Mouse (Mus musculus): Measurements from ENCODE around the gene Arnt. TPM values are rescaled to one million over a fixed set of nuclear protein-coding genes. Genes with fewer than 3 reads are reported as not detected.

Arnt gene
- total and polyA plus RNA-seq, 2 experiments from 2014 or later, result 8.7 to 12.4 TPM

DNA sequence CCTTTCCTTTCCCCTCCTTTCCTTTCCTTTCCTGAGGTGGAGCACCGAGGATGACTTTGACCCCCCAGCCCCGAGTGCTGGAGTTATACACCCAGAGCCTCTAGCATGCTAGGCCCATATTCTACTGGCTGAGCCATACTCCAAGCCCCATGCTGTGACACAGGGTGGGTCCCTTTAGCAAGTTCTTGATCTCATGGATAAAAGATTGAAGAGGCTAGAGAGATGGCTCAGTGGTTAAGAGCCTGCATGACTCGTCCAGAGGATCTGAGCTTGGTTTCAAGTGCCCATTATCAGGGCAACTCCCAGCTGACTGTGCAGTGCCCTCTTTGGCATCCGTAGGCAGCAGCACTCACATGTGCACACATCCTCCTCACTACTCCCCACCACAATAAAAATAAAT lies 11.1 kb downstream of the Arnt start:
- ATAC-seq (ENCODE audit: low FRiP score) (no peak), DNase-seq (ENCODE audit: low spot score) (no peak)
- Histone ChIP-seq H3K4me3 (ENCODE audit: low read depth, low read length) (no peak overlapping the region), H3K9ac (replicated peaks; ENCODE audit: low read length, poor library complexity, severe bottlenecking) (no peak overlapping the region), H3K36me3 (ENCODE audit: insufficient read depth, low read length) (no peaks in the 10 kb centered on the region), H3K4me1 (ENCODE audit: insufficient read depth, low read length) (no peaks in the 10 kb centered on the region), H3K9me3 (ENCODE audit: low read length) (no peaks in the 10 kb centered on the region), H3K27ac (ENCODE audit: low read depth, low read length) (no peak overlapping the region), H3K4me2 (ENCODE audit: low read depth, low read length, poor library complexity, severe bottlenecking) (no peak overlapping the region), H3K27me3 (ENCODE audit: insufficient read depth, low read length) (no peaks in the 10 kb centered on the region)
- TF ChIP-seq CTCF (IDR thresholded peaks at IDR 0.05), result no peak
- WGBS, result 83% methylated on average over 4 of the region's 4 CpGs

DNA sequence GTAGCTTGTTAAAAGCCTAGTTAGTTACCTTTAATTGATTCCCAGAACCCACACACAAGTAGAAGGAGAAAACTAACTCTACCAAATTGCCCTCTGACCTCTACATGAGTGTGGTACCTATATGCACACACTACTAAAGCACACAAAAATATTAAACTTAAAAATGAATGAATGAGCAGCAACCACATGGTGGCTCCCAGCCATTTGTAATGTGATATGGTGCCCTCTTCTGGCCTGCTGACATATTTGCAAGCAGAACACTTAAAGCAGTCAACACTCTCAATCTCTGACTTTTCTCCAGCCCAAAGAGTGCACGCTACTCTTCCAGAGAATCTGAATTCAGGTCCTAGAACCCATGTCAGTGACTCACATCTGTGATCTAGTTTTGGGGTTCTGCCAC lies 16.2 kb downstream of the Arnt start:
- Histone ChIP-seq H3K9me3 (ENCODE audit: low read length) (no peaks in the 10 kb centered on the region), H3K36me3 (ENCODE audit: insufficient read depth, low read length) (peaks cover 5% of the 10 kb centered on the region; the same call in 1 of the 2 replicates), H3K4me3 (ENCODE audit: low read depth, low read length) (no peak overlapping the region), H3K27ac (ENCODE audit: low read depth, low read length) (no peak overlapping the region), H3K9ac (replicated peaks; ENCODE audit: low read length, poor library complexity, severe bottlenecking) (no peak overlapping the region), H3K4me1 (ENCODE audit: insufficient read depth, low read length) (no peaks in the 10 kb centered on the region), H3K27me3 (ENCODE audit: insufficient read depth, low read length) (no peaks in the 10 kb centered on the region), H3K4me2 (ENCODE audit: low read depth, low read length, poor library complexity, severe bottlenecking) (no peak overlapping the region)
- DNase-seq (ENCODE audit: low spot score) (peak; percentile 60), ATAC-seq (ENCODE audit: low FRiP score) (0 out of 2 replicates have a peak, but pooled peaks have one; percentile 20)
- WGBS, result 57% methylated on average over 1 of the region's 1 CpGs
- peak; percentile 89 for TF ChIP-seq CTCF (IDR thresholded peaks at IDR 0.05)

GRCm38 (mm10) chr3:95450915-95451314 lies 16.7 kb downstream of the Arnt start:
- no peak for DNase-seq (ENCODE audit: low spot score)
- ATAC-seq (ENCODE audit: low FRiP score), result no peak
- Histone ChIP-seq H3K4me2 (ENCODE audit: low read depth, low read length, poor library complexity, severe bottlenecking) (no peak overlapping the region), H3K36me3 (ENCODE audit: insufficient read depth, low read length) (peaks cover 5% of the 10 kb centered on the region; the same call in 1 of the 2 replicates), H3K27me3 (ENCODE audit: insufficient read depth, low read length) (no peaks in the 10 kb centered on the region), H3K4me3 (ENCODE audit: low read depth, low read length) (no peak overlapping the region), H3K27ac (ENCODE audit: low read depth, low read length) (no peak overlapping the region), H3K9ac (replicated peaks; ENCODE audit: low read length, poor library complexity, severe bottlenecking) (no peak overlapping the region), H3K9me3 (ENCODE audit: low read length) (no peaks in the 10 kb centered on the region), H3K4me1 (ENCODE audit: insufficient read depth, low read length) (no peaks in the 10 kb centered on the region)
- 90% methylated on average over 3 of the region's 3 CpGs for WGBS
- no peak for TF ChIP-seq CTCF (IDR thresholded peaks at IDR 0.05)

DNA sequence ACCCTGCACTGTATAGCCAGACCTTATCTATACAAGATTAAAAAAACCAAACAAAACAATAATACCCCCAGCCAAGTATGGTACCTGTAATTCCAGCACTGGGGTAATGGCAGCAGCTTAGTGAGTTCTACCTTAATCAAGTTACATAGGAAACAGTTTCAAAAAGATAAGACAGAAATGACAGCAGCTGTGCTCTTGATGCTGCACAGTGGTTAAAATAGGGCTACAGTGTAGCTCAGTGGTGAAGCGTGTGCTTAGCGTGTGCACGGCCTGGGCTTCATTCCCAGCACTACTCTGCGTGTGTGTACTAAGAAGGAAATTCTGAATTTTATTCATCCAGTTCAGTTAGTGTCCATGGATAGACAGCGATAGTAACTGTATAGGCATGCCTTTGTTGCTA lies 22.2 kb downstream of the Arnt start:
- no peaks in the 10 kb centered on the region for H3K4me1 ChIP-seq (ENCODE audit: insufficient read depth, low read length)
- H3K9ac ChIP-seq (replicated peaks; ENCODE audit: low read length, poor library complexity, severe bottlenecking), result no peak overlapping the region
- no peak for TF ChIP-seq CTCF (IDR thresholded peaks at IDR 0.05)
- no peak for DNase-seq (ENCODE audit: low spot score)
- H3K4me2 ChIP-seq (ENCODE audit: low read depth, low read length, poor library complexity, severe bottlenecking), result no peak overlapping the region
- H3K27ac ChIP-seq (ENCODE audit: low read depth, low read length), result no peak overlapping the region
- H3K27me3 ChIP-seq (ENCODE audit: insufficient read depth, low read length), result no peaks in the 10 kb centered on the region
- no peaks in the 10 kb centered on the region for H3K9me3 ChIP-seq (ENCODE audit: low read length)
- no peak overlapping the region for H3K4me3 ChIP-seq (ENCODE audit: low read depth, low read length)
- ATAC-seq (ENCODE audit: low FRiP score), result no peak
- H3K36me3 ChIP-seq (ENCODE audit: insufficient read depth, low read length), result peaks cover 12% of the 10 kb centered on the region
- WGBS, result 98% methylated on average over 5 of the region's 5 CpGs

DNA sequence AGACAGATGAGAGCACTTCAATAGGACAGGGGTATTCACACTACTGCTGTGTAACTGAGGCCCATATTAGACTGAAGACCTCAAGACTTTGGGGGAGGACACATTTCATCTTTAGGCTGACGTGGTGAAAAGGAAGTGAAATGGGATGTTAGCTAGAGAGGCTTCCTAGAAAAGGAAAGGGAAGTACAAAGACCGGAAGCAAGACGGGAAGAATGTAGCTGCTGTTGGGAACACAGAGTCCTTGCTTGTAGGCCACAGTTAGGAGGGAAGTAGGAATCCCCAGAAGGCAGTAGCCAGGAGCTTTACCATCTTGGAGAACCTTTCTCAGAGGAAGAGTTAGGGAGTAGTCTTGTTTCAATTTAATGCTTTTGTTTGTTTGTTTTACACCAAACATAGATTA lies 23.6 kb downstream of the Arnt start:
- DNase-seq (ENCODE audit: low spot score) (no peak), ATAC-seq (ENCODE audit: low FRiP score) (no peak)
- no peak for TF ChIP-seq CTCF (IDR thresholded peaks at IDR 0.05)
- Histone ChIP-seq H3K27me3 (ENCODE audit: insufficient read depth, low read length) (no peaks in the 10 kb centered on the region), H3K9me3 (ENCODE audit: low read length) (no peaks in the 10 kb centered on the region), H3K27ac (ENCODE audit: low read depth, low read length) (no peak overlapping the region), H3K36me3 (ENCODE audit: insufficient read depth, low read length) (peaks cover 15% of the 10 kb centered on the region), H3K9ac (replicated peaks; ENCODE audit: low read length, poor library complexity, severe bottlenecking) (no peak overlapping the region), H3K4me3 (ENCODE audit: low read depth, low read length) (no peak overlapping the region), H3K4me2 (ENCODE audit: low read depth, low read length, poor library complexity, severe bottlenecking) (no peak overlapping the region), H3K4me1 (ENCODE audit: insufficient read depth, low read length) (no peaks in the 10 kb centered on the region)
- WGBS, result 85% methylated on average over 3 of the region's 3 CpGs

GRCm38 (mm10) chr3:95459381-95459780 lies 25.2 kb downstream of the Arnt start:
- DNase-seq (ENCODE audit: low spot score) (no peak), ATAC-seq (ENCODE audit: low FRiP score) (no peak)
- H3K27ac ChIP-seq (ENCODE audit: low read depth, low read length), result no peak overlapping the region
- H3K4me1 ChIP-seq (ENCODE audit: insufficient read depth, low read length), result no peaks in the 10 kb centered on the region
- H3K9me3 ChIP-seq (ENCODE audit: low read length), result no peaks in the 10 kb centered on the region
- H3K27me3 ChIP-seq (ENCODE audit: insufficient read depth, low read length), result no peaks in the 10 kb centered on the region
- no peak overlapping the region for H3K9ac ChIP-seq (replicated peaks; ENCODE audit: low read length, poor library complexity, severe bottlenecking)
- peaks cover 15% of the 10 kb centered on the region for H3K36me3 ChIP-seq (ENCODE audit: insufficient read depth, low read length)
- no peak for TF ChIP-seq CTCF (IDR thresholded peaks at IDR 0.05)
- whole genome bisulfite sequencing, result 71% methylated on average over 1 of the region's 1 CpGs
- H3K4me3 ChIP-seq (ENCODE audit: low read depth, low read length), result no peak overlapping the region
- H3K4me2 ChIP-seq (ENCODE audit: low read depth, low read length, poor library complexity, severe bottlenecking), result no peak overlapping the region

Data from midbrain, postnatal 0 days (tissue).